Mouse (Mus musculus) right cerebral cortex, postnatal 36 days (tissue): ENCODE results near the gene Stoml1.
A peak's percentile ranks its signal among the peaks of the same experiment; 100 is the strongest.

Experiments
- DNase-seq, 2 experiments: peaks; one replicate each; pipeline ENCODE4 v3.0.0; 2022; ENCODE audit warnings: low spot score in 2 of 2, mixed read lengths in 1 of 2

Stoml1 gene

DNA sequence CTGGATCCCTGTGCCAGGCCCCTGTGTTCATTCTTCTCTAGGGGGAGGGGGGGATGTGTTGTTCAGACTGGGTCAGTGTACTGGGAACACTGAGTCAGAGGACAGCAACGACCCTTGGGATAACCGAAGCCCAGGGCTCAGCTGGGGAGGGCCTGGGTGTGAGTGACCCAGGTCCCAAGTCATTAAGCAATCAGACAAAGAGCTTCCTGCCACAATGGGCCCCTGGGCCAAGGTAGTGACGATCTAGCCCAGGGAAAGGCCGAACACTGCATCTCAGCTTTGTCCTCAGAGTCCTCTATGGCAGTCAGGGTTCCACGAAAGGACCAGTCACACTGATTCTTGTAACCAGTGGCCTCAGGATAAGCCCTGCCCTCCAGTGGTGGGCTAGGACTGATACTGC, 50.2 kb downstream of the Stoml1 start:
- DNase-seq = no peak

DNA sequence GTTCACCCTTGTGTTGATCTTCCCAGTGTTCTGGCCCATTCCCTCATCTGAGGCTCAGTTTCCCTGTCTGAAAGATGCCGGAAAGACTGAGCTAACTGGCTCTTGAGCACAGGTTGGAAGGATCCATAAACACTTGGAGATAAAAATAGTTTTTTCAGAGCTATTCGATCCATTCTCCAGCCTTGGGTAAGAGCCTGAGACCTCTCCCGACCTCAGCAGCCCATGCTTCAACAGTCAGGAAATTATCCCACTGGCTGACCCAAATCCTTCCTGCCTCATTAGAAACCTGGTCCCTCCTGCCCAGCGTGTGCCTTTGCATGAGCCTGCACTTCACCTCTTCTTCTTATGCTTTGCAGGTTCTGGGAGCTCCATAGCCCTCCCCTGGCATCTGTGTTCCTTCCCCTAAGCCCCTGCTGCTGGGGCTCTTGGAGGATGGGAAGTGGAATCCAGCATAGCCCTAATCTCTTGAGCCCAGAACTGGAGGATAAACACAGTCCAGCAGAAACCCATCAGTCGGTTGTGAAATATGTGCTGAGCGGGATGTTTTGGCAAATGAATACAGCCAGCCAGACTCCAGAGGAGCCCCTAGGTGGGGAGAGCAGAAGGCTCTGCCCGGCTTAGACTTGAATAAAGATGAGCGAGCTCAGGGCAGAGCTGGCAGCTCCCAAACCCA, 50.8 kb downstream of the Stoml1 start:
- DNase-seq = no peak

DNA sequence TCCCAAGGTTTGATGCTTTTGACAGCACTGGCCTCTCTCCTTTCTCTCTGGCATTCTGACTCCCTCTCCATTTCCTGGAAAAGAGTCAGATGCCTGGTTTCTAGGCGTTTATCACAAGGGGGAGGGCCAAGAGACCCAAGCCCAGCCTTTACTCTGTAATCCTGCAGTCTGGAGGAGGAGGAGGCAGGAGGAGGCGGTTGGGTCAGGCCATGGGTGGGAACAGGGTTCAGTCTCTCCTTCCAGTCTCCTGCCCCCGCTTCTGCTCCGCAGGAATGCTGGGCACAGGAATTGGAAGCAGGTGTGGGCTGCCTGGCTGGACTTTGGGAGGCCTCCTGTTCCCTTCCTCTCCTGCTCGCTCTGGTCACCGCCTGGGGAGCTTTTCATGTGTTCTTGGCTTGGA, 52.7 kb downstream of the Stoml1 start:
- no peak for DNase-seq

DNA sequence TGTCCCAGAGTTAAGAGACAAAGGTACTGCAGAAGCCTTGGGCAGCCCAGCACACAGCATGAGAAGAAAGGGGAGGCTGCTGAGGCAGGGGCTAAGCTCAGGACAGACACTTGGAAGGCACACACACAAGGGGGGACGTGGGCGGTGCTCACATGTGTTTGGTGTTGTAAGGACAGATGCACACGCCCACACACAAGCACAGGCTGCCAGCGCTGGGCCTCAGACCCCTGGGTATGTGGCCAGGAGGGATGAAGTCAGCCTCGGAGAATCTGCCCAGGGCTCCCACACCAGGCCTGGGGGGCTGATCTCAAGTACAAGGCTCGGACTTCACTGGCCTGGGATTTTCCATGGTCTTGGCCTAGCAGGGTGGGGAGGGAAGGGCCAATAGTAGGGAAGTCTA, 55.4 kb downstream of the Stoml1 start:
- peak; percentile 51 to 57 for DNase-seq

DNA sequence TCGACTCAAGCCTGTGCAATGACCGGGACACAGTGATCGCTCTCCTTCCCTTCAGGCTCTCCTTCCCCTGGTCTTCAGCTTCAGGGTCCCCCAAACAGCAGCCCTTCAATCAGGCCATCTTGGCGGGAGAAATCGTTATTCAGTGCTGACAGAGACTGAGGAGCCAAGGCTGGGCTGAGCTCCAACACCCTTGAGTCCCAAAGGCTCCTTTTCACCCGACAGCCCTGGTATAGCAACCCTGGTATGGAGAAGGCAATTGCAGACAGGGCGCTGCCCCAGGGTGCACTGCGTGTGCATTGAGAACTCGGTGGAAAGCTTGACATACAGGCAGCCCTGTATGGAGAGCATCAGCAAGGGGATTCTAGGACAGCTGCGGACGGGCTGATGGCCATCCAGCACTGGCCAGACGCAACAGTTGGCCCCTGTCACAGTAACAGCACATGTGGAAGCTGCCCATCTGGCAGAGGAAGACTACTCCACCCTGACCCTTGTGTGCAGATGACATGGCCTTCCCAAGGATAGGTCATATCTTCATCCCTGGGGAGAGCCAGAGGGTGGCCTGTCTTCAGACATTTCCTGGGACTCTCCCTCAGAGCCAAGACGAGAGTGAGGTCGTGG, 57.2 kb downstream of the Stoml1 start:
- DNase-seq = no peak

DNA sequence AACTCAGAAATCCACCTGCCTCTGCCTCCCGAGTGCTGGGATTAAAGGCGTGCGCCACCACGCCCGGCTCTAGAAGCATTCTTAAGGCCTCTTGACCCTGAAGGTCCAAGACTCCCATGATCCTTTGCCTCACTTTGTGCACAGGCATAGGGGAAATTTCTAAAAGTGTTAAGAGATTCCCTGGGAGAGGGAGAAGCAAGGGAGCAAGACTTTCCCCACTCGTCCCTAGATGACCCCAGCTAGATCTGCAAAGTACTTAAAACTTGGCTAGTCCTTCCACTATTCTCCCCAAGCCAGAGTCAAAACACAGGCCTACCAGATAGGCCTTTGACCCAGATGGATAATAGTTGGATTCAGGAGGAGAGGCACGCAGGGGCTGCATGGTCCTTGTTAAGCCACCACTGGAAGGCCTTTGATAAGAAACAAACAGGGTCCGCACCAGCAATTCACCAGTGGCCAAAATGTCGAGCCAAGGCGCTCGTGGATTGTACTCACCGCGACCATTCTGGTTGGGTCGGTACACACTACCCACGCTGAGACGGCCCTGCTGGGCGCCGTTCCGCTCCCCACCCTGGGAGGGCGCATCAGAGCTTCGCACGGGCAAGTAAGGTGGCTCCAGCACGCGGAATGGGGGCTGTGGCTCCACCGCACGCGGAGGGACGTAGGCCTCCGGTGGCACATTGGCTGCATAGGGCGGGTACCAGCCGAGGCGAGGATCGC, 58.4 kb downstream of the Stoml1 start:
- no peak for DNase-seq
